Mouse (Mus musculus): ENCODE results near the gene Teddm1b.
"Not testable (repeated sequence)": the region's sequence is repeated elsewhere in the genome, so short reads cannot be mapped to it uniquely, and the experiment has no call there.

The Teddm1b gene

GRCm38 (mm10) chr1:153874045-153874444, at the start of gene Teddm1b:
Gene Teddm1b (plus strand): TSS chr1:153874345.
- no peak for DNase-seq

GRCm38 (mm10) chr1:153830746-153831145, 43.4 kb upstream of the Teddm1b start:
- no peak for DNase-seq

DNA sequence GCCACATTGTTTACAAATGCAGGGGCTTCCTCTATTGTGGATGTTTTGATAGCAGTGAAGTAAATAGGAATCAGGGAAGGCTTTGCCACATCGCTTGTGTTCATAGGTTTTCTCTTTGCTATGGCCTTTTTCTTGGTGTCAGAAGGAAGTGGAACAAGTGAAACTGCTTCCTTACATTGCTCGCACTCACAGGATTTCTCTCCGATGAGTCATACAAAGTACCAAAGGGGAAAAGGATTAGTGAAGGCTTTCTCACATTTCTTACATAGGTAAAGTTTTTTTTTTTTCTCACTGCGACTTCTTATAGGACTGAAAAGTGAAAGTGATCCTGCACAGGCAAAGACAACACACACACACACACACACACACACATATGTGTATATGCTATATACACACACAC, 38.1 kb upstream of the Teddm1b start:
- no peak for DNase-seq

DNA sequence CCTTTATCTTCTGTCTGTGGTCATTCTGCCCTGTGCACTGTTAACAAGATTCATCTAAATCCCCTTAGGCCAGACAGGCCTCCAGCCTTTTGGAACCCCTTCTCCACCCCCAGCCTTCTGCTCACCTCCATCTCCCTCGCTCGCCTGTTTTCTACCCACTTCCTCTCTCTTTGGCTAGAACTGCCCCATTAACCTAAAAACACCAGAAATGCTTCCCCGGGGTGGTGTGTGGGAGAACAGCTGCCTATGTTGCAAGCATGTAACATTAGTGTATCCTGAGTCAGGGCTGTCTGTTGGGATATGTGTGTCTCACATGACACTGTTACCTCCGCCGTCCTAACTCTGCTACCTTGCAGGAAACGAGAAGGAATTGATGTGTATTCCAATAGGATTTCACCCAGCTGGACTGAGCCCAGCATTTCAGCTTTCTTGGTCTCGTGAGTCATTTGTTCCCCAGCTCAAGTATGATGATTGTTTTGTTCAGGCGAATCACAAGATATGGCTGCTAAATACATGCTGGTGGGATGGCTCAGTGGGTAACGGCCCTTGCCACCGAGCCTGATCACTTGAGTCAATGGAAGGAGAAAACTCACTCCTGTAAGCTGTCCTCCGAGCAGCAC, 31.9 kb upstream of the Teddm1b start:
- DNase-seq: no peak

DNA sequence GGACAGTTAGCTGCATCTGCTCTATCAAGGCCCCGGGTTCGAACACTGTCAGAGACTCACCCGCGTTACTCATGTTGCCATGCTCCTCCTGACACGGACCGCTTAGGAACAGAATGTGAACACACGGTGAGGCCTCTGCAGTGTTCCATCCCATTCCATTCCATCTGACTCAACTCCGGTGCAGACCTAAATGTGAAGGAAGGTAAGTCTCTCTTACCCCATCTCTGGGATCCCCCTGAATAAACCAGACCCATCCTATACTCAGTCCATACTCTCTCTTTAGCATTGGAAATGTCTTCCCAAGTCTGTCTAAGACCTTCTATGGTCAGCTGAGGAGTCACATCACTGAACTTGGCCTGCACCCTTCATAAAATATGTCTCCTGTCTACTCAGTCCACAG, 30.1 kb upstream of the Teddm1b start, which contains the start of gene Rgsl1:
TSS of gene Rgsl1 (minus strand) at position 101 of the 400 bp plus-strand sequence.
- DNase-seq: no peak

DNA sequence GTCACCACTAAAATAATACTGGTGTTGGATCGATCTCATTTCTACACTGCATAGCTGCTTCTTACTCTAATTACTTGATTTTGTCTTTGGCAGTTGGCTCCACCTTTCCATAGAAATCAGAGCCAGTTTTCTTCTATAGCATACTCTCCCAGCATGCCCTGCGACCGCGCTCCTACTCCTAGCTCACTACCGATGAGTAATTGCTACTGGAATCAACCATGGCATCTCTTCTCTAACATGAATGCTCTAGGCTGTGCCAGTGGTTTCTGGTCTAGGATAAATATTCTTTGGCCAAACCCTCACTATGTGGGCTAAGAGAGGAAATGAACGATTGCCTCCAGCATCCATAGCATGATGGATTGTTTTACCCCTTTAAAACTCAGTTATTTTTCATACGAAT, 27.7 kb upstream of the Teddm1b start:
- DNase-seq: no peak

- no peak for DNase-seq
Observed at GRCm38 (mm10) chr1:153846867-153847266, 27.3 kb upstream of the Teddm1b start.

GRCm38 (mm10) chr1:153852696-153853095, 21.4 kb upstream of the Teddm1b start:
- DNase-seq: not testable (repeated sequence)

- DNase-seq: no peak
Observed at GRCm38 (mm10) chr1:153855946-153856345, 18.2 kb upstream of the Teddm1b start.

GRCm38 (mm10) chr1:153880391-153880790, 6.2 kb downstream of the Teddm1b start:
- not testable (repeated sequence) for DNase-seq

DNA sequence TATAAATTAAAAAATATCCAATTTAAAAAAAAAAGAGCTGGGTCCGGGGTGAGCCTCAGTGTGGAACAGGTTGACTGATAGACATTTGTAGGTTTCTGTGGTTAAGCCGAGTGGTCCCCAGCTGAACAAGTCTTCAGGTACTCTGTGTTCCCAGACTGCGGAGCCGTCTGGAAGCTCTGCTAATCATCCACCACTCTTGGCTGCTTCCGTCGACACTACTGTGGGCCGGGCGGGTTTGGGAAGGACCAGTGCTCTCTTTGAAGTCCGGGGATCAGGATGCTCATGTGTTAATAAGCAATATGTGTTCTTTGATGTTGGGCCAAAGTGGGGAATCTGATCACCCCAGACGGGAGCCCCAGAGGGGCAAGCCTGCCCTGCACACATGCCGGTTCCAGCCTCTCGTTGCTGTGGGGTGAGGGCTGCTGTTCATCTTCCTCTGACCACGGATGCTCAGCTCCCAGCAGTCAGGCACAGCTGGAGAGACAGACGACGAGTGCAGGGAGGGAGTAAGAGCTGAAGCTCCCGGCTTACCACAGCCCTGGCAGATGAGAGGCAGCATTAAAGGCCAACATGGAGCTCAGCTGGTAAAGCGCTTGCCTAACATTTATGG, 12.0 kb downstream of the Teddm1b start:
- DNase-seq: no peak

GRCm38 (mm10) chr1:153890121-153890520, 16.0 kb downstream of the Teddm1b start:
- DNase-seq: no peak

GRCm38 (mm10) chr1:153891442-153891841, 17.3 kb downstream of the Teddm1b start, which contains the start of gene Teddm1a:
Gene Teddm1a (plus strand): TSS chr1:153891742.
- DNase-seq: no peak

GRCm38 (mm10) chr1:153893746-153894145, 19.6 kb downstream of the Teddm1b start:
- DNase-seq: no peak

- no peak for DNase-seq
Observed at GRCm38 (mm10) chr1:153894201-153894893, 20.2 kb downstream of the Teddm1b start.

DNA sequence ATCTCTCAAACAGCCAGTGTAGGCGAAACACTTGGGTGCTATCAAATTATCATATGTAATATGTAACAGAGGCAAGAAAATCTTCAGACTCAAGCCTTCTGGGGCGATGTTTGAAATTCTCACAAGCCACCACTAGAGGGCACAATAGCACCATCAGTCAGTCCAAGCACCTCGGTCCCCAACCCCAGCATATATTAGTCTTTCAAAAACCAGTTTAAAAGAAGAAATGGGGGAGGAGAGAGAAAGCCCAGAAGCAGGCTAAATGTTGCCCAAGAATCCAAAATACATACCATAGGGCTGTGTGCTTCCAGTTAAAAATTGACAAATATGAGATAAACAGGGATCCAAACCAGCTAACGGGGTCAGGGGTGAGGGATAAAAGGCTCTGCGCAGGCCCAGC, 20.8 kb downstream of the Teddm1b start:
- peak; percentile 65 to 82 for DNase-seq

DNA sequence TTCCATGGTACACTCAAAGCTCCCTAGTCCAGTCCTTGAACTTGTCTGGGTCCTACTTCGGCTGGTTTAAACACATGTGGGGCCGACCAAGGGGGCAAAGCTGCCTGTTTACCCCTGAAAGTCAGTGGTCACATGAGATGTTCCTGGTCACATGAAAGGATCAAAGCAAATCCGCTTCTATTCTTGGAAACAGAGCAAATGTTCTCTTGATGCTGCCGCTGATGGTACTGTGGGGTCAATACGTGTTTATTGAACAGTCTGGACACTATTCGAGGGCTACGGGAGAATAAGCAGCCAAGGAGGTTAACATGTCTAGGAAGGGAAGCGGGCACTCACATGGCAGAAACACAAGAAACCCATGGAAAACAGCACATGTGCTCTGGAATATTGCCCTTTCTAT, 23.1 kb downstream of the Teddm1b start:
- no peak for DNase-seq

- DNase-seq: no peak
Observed at GRCm38 (mm10) chr1:153898989-153899730, 25.0 kb downstream of the Teddm1b start.

DNA sequence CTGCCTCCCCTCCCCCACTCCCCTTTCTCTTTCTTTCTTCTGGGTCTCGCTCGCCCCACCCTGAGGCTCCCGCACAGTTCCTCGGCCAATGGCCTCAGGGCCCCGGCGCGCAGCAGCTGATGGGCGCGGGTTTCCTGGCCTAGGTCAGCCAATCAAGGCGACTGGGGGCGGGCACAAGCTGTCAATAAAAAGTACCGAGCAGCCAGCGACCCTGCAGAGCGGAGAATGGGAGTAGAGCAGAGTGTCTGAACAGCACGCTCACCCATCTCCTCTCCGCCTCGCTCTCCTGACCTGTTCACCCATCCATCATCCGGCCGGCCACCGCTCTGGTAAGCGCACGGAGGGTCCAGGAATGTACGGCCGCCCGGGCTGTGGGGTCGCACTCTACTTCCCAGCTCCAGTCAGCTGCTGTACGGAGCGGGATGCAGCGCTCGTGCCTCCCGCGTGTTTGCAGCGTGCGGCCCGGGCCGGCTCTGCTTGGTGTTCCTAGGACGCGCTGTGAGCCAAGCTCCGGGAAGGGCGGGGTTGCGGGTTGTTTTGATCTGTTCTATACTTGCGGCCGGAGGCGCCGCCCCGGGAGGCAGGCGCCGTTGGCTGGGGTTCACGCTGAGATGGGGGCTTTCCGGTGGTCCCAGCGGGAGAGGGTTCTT, 25.7 kb downstream of the Teddm1b start, which contains the start of the genes Glul and Teddm2:
TSS of gene Glul (plus strand) at position 214 of the 650 bp plus-strand sequence.
TSS of gene Teddm2 (minus strand) at position 498 of the 650 bp plus-strand sequence.
- DNase-seq: peak; percentile 97 to 98

DNA sequence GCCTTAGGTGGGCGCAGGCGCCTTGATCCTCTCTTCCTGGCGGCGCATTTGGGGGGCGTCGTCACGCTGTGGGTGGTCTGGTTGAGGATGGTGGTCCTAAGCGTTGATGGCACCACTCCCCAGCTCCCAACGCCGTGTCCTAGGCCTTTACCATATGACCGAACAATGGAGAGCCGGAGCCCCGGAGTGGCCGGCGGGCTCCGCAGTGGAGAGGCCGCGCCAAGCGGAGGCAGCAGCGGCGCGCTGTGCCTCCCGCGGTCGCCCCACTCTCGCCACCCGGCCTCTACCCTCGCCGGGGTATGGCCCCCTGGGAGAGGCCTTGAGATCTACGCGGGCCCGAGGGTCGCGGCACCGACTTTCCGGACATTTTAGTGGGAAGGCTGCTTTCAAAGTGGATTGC, 26.2 kb downstream of the Teddm1b start:
- DNase-seq: peak in 1 of 2 experiments; percentile 57

DNA sequence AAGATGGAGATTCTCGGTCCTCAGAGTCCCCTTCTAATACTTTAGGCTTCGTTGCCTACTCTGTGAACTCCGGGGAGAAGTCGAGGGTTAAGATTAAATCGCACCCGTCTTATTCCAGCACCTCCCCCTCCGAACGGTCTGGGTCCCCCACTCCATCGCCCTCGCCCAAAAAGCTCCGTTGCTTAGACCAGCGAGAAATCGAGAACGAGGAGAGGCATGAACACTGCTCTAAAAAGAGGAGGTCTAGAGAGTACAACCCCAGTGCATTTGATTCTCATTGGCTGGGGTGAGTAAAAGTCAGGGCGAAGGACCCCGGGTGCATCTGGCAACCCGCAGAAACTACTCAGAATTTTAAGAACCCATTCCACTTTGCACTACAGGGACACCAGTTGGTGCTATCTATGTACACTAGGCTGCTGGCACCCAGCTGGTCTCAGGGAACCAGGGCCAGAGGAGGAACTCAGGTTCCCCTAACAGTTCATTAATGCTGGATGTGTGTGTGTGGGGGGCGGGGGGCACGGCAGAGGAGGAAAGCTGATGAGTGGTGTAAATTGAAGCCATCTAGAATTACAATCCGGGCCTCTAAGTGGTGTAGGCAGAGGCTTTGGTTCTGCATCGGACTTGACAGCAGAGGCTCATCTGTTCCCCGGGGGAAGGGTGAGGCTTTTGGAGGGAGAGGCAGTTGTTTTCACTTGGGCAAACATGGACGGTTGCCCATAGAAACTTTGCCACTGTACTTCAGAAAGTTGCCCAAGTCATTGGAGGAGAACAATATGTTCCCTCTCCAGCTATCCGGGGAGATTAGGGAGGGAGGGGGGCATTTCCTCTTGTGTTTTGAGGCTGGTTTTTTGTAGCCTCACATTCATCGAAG, 26.9 kb downstream of the Teddm1b start:
- peak; percentile 62 to 72 for DNase-seq
